Mouse (Mus musculus) CD8-positive naive resting alpha-beta T cell, adult 57 days (primary cell): ENCODE data around the gene Mief2. TPM values are rescaled to one million over a fixed set of nuclear protein-coding genes. Genes with fewer than 3 reads are reported as not detected.

Source experiments
- total RNA-seq: library from RNA; stranded (reverse); gene quantifications from one replicate; pipeline ENCODE4 v1.2.4, GENCODE M21; 2023

Gene Mief2
- 16.6 TPM for total RNA-seq

GRCm38 (mm10) chr11:60728260-60728761, at the start of gene Mief2:
Gene Mief2, plus strand, starts transcription at chr11:60728398.

GRCm38 (mm10) chr11:60699524-60700075, 28.6 kb upstream of the Mief2 start, which contains the start of gene Llgl1:
Gene Llgl1, plus strand, starts transcription at chr11:60699723.

GRCm38 (mm10) chr11:60726601-60727391, 1.4 kb upstream of the Mief2 start, which contains the start of gene Flii:
Gene Flii, minus strand, starts transcription at chr11:60727263.

GRCm38 (mm10) chr11:60776829-60777740, 48.9 kb downstream of the Mief2 start, which contains the start of the genes Top3a and Smcr8:
Gene Top3a, minus strand, starts transcription at chr11:60777365.
Gene Smcr8, plus strand, starts transcription at chr11:60777524.

Other genes starting within 250 kb of the Mief2 start
- gene Alkbh5, start 192.0 kb upstream of the Mief2 start, total RNA-seq: 58.0 TPM
- 34.1 TPM for gene Llgl1, start 28.7 kb upstream of the Mief2 start, total RNA-seq
- 165 TPM for gene Flii, start 1.1 kb upstream of the Mief2 start, total RNA-seq
- gene Top3a, start 49.0 kb downstream of the Mief2 start, total RNA-seq: 27.6 TPM
- gene Smcr8, start 49.1 kb downstream of the Mief2 start, total RNA-seq: 87.4 TPM
- 6.9 TPM for gene Shmt1, start 83.3 kb downstream of the Mief2 start, total RNA-seq
- 11.8 TPM for gene Dhrs7b, start 102.2 kb downstream of the Mief2 start, total RNA-seq
- gene Tmem11, start 150.9 kb downstream of the Mief2 start, total RNA-seq: 23.5 TPM
- 8.8 TPM for gene Natd1, start 186.4 kb downstream of the Mief2 start, total RNA-seq
- 20.5 TPM for gene Map2k3, start 203.6 kb downstream of the Mief2 start, total RNA-seq